Mouse (Mus musculus): ENCODE measurements around the gene Erc2.

DNA sequence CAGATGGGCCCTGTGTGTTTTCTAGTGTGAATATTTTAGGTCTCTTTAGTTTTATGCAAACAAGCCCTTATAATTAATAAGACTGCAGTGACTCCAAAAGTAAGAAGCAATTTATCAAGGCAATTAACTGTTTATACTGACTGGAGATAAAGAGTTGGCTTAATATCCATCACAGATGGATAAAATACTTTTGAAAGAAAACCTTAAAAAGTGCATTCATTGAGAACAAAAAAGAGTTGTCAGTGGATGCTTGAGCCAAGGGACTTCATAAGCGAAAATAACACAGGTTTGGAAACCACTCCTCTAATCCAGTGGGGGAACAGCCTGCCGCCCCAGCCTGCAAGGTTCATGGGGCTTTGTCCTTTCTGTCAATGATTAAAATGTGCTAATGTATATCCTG is 891.9 kb downstream of the Erc2 start:
- TF ChIP-seq EP300 (IDR thresholded peaks at IDR 0.05; ENCODE audit: low read depth) (no peak), CTCF (IDR thresholded peaks at IDR 0.05; ENCODE audit: low read depth) (no peak)

Data from liver, embryonic 14.5 days (tissue).